Mouse (Mus musculus) cerebellum, adult 11 months (tissue): Measurements from ENCODE around the gene Mroh2a.

Source experiments
- DNase-seq: peaks from one replicate; pipeline ENCODE4 v3.0.0; 2022

Gene Mroh2a

DNA sequence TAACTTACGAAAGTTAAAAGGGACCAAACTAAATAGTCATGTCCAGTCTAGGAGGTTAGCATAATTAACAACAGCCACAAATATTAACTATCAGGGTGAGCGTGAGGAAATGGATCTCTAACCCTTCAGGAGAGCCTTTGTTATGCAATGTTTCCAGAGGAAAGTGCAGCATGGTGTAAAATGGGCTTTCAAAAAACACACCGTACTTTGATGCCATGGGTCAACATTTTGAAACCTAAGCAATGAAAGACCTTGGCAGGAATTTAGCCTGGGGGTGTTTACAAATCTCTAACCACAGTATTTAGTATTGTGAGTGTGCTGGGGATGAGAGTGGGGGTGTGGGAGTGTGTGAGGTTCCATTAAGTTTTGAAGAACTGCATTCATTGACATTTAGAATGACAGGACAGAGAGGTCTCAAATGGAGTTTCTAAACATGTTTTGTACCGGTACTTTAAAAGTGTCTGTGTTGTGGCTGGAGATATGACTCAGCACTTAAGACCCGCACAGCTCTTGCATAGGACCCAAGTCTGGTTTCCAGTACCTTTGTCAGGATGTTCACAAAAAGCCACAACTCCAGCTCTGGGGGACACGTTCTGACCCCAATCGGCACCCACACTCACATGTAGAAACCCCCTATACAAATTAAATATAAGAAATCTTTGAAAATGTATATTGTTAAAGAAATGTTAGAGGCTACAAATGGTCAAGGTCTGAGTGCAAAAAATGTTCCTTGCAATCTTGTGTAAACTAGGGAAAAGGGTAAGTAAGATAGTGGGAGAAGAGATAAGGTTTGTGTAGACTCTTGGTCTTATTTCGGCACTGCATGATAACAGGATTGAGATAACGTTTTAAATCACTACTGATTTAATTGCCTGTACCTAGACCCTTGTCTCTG lies 52.6 kb downstream of the Mroh2a start:
- DNase-seq = no peak

GRCm38 (mm10) chr1:88280006-88280690 lies 53.4 kb downstream of the Mroh2a start:
- DNase-seq = no peak

DNA sequence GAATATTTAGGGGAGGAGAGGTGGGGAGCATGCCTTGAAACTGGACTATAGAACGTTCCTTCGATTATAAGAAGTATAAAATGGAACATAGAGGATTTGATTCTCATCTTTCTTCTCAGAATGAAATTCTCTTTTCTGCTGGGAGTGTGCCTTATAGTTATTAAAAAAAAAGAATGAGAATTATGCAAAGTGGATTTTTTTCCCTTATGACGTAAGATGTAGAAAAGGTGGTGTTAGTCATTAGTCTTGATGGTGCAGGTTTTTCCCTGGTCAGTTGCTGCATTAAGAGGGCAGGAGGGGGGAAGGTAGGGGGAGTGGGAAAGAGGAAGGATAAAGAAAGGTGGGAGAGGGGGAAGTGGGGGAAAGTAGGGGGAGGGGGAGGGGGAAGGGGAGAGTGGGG lies 55.5 kb downstream of the Mroh2a start:
- no peak for DNase-seq

DNA sequence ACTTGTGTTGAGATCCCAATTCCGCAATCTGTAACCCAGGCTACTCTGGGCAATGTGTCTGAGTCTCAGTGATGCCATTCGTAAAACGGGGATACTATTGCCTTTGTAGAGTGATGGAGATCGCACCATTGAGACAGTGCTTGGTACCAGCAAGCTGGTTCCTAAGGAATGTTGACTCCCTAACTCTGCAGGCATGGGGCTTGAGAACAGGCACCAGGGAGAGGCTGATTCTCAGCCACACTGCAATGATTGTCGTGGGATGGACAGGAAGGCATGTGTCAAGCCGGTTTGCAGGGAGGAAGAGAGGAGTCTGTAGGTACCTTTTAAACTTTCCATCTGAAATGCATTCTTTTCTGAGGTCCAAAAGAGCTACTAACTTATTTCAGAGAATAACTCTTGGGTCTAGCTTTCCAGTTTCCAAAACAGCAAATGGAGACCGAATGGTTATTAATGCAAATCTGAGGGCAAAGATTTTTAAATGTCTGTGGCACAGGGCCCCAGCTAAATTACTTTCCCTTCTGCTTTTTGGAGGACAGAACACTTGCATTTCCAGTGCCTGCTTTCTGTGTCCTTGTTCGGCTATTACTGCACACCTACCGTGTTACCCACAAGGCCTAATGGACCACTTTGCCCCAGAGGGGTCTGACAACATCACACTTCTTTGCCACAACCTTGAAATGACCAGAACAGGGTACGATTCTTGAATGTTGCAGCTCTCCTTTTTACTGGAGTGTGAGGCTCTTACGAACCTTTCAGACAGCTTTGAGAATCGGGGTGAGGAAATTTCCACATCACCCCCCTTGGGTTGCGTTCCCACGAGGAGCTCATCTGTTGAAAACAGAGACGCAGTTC lies 56.8 kb downstream of the Mroh2a start:
- no peak for DNase-seq

- DNase-seq = no peak
These were observed 57.6 kb downstream of the Mroh2a start for GRCm38 (mm10) chr1:88284228-88284945.

GRCm38 (mm10) chr1:88284946-88285320 lies 58.1 kb downstream of the Mroh2a start:
- no peak for DNase-seq

- no peak for DNase-seq
These were observed 58.9 kb downstream of the Mroh2a start for GRCm38 (mm10) chr1:88285652-88286051.

- no peak for DNase-seq
These were observed 59.5 kb downstream of the Mroh2a start for GRCm38 (mm10) chr1:88286136-88286845.

GRCm38 (mm10) chr1:88286887-88287696 lies 60.3 kb downstream of the Mroh2a start:
- no peak for DNase-seq

DNA sequence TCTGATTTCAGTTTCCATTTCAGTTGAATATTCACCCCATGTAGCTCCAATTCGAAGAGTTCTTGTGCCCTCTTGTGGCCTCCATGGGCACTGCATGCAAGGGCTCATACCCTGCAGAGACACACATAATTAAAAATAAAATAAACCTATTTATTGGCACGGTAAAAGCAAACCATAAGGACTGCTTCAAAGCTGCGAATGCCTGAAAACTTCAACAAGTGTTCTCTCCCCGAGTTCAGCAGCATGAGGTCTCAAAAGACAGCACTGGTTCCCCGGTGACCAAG lies 60.9 kb downstream of the Mroh2a start:
- DNase-seq = no peak

DNA sequence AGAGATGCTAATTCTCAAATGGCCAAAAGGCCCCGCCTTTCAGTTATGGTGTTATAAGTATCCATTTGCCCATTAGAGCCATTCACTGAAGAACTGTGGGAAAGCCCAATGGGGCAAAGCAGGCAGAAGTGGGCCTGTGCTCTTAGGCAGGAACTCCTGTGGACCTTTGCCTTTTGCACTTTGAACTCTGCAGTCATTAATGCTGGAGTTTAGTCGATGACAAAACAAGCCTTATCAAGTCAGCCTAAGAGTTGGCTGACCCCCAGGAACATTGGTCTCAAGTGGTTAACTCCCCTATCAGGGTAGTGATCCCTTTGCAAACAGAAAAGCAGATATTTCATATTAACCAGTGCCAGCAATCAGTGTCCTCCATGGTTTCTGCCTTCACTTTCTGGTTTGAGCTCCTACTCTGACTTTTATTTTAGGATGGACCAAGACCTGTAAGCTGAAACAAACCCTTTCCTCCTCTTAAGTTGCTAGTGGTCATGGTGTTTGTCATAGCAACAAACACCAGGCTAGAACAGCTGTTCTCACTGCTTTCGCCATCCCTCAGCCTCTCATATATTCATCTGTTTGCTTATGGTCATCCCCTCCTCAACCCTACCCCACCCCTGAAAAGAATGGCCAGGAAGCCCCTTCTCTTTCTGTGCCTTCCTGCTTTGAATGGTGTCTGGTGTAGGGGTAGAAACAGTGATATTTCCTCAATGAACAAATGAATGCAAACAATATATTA lies 61.4 kb downstream of the Mroh2a start:
- DNase-seq = no peak

DNA sequence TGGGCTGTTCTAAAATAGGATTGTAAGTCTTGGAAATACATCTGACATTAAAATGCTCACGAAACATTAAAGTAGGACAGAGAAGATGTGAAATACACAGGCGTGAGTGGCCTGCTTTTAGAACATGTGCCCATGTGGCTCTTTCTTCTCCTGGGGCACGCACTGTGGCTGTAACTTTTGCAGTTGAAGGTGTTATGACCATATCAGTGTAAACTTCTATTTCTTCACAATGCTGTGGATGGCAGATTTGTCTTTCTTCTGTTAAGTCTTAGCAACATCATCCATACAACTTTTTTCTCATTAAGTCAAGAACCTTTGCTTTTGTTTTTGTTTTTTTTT lies 62.0 kb downstream of the Mroh2a start:
- DNase-seq = no peak

DNA sequence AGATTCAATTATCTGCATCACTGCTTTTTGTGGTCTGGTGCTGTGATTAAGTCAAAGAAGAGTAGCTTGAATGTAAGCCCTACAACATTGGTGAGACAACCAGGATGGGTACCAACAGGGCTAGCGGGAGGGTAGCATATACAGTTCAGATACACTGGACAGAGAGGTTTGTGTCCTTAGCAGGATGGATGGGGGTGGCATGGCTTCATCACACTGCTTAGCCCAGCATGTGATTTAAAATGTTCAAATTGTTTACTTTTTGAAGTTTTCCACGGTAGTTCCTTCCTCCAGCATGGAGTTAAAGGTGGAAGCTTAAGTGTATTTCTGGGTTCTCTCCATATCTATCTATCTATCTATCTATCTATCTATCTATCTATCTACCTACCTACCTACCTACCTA lies 62.4 kb downstream of the Mroh2a start:
- DNase-seq = no peak

DNA sequence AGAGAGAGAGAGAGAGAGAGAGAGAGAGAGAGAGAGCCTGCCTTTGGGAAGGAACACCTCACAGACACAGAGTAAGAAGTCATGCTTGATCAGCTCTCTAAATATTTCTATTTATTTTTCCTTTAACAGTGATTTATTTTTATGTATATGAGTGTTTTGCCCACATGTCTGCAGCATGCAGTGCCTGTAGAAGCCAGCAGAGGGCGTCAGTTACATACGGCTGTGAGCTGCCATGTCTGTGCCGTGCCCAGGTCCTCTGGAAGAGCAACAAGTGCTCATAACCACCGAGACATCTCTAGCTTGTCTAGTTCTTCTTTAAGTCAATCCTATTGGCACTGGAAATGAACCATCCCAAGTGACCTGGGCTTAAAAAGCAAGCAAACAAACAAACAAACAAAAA lies 63.1 kb downstream of the Mroh2a start:
- DNase-seq = no peak

DNA sequence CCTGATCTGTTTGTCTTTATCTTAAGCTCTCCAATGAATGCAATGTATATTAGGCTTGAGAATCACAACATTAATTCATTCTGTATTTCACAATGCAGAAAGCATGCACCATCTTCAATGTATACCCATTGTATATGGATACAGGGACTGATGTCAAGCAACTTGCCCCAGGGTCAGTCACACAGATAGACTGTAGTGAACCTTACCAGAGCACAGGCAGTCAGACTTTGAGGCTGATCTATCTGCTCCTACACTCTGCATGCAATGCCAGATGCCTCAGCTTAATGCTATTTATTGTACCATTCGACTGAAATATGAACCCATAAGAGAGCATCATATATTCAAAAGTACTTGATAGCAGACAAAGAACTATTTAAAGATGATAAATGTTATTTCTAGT lies 63.7 kb downstream of the Mroh2a start:
- no peak for DNase-seq

DNA sequence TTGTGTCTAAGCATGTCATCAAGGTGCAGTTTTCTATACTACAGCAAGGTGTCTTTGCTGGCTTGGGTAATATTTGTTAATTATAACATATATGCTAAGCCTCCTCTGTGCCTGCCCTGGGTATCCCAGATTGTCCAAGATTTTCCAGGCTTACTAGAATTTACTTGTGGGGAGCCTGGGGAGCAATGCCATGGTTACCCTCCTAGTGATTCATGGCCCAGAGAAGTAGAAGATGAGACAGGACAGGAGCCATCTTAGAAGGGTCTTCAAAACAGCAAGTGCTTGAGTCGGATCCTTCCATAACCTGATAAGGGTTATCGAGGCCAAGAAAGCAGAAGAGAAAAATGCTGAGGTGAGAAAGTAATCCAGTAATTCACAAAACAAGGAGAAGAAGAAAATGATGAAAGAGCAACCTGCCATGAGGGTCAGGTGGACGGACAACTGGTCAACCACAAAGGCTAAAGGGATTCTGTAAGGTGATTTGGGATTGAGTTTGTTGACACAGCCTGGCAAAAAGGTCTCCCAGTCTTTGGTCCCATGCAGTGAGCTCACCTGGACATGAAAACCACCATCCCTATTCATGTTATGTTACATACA lies 64.7 kb downstream of the Mroh2a start:
- no peak for DNase-seq

- DNase-seq = no peak
These were observed 65.3 kb downstream of the Mroh2a start for GRCm38 (mm10) chr1:88292057-88292456.

- no peak for DNase-seq
These were observed 67.9 kb downstream of the Mroh2a start for GRCm38 (mm10) chr1:88294650-88295049.

DNA sequence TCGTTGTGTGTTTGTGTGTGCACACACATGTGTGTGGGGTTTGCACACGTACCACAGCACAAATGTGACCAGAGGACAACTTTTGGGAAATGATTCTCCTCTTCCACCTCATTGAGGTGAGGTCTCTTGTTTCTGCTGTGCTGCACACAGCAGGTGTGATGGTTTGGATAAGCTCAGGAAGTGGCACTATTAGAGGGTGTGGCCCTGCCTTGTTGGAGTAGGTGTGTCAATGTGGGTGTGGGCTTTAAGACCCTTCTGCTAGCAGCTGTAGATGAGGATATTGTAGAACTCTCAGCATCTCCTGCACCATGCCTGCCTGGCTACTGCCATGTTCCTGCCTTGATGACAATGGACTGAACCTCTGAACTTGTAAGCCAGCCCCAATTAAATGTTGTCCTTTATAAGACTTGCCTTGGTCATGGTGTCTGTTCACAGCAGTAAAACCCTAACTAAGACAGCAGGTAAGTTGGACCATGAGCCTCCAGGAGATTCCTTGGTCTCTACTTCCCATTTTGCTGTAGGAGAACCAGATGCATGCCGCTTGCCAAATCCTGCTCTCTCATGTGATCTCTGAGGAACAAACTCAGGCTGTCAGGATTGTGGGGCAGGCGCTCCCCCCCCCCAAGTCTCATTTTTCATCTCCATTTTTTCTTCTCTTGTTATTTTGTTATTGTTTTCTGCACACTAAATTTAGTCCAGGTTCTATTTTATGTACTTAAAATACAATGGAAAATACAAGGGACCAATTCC lies 69.6 kb downstream of the Mroh2a start:
- DNase-seq = no peak
